Mouse (Mus musculus) cerebellum, postnatal 14 days (tissue): ENCODE data around the gene Slamf1.

ENCODE experiments used
- DNase-seq, 2 experiments: peaks; one replicate each; pipeline ENCODE4 v3.0.0; 2021; ENCODE audit warnings: mixed read lengths in 2 of 2

Gene Slamf1

DNA sequence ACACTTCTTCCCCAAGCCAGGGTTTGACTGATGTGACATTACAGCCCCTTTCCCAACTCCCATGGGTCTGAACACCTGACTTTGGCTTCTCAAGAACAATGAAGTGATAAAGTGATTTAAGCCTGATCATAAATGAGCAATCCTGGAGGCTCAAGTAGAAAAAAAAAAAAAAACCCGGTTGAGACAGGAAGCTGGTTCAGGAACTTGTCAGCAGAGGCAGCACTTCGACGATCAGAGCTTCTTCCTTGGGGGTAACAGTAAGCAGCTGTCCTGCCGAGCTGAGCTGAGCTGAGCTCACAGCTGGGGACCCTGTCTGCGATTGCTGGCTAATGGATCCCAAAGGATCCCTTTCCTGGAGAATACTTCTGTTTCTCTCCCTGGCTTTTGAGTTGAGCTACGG is at the start of gene Slamf1:
Gene Slamf1 (plus strand): TSS at position 230 of the 400 bp plus-strand sequence.
- no peak for DNase-seq

- DNase-seq: no peak
Observed at GRCm38 (mm10) chr1:171731195-171731594, 35.7 kb upstream of the Slamf1 start.

- no peak for DNase-seq
Observed at GRCm38 (mm10) chr1:171734898-171735297, 32.0 kb upstream of the Slamf1 start.

DNA sequence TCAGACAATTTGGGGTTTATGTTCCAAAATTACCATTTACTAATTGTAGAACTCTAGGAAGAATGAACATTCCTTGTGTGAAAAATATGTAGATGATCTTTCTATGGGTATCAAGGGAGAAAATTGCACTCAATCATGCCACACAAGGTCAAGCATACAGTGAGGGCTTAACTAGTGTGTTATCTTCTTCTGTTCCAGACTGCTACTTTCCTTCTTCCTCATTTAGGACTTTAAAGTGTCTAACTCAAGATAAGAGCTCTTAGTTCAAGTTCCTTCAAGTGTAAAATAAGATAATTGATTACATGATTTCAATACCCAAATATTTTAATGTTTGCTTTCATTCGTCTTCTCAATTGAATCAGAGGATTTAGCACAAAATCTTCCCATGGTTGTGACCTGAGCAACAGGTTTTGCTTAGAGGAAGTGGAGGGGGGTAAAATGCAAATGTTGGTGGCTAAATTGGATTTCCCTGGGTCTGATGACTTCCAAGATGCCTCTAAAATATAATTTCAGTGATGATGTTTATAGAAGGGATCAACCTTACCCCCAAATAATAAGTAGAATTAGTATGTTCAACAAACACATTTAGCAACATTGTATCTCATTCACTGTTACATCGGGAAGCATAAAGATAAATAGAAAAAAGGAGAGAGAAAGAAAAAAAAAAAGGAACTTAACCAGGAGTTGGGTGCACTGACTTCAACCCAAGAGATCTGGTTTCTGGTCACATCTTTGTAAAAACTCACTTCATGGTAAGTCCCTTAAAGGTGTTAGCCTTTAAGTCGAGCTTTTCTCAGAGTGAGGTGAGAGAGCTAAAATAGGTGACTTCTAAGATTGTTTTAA is 18.6 kb upstream of the Slamf1 start:
- DNase-seq: no peak

DNA sequence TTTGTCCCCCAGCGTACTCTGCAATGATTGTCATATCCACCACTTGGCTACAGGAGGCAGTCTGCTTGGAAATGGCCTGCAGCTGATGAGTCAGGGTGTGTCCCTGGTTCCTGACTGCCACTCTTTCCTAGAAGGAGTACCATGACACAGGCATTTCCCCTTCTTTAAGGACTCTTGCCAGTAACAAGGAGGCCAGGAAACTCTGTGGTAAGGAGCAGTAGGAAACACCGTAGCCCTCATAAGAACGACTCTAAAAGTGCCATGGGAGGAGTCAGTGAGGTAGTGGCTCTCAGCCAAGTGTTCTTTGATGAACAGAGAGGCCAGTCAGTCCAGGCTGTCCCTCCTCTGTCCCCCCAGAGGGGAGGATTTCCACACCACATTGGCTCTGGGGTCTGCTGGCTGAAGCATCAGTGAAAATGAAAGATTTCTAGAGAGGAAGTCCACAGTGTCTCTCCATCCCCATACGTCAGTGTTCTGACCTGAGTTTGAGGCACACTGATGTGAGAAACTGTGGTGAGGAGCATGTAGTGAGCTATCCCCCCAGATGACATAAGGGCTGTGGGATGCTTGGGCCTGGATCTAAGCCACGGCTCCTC is 5.0 kb upstream of the Slamf1 start:
- DNase-seq: no peak

DNA sequence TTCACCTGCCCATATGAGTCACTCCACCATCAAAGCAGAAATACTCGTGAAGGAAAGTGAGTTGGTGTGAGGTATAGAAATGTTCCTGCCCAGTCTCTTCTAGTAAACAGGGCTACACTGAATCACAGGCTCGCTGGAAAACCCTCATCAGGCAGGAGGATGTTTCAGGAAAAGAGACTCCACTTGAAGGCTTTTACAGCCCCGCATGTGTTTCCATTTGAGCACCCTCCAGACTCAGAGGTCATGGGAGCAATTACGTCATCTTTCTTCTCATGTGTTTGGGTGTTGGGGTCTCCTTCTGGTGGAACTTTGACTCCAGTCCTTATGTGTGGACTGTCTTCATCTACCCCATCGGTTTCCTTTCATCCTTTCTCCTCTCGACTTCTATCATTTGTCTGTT is 4.1 kb downstream of the Slamf1 start:
- no peak for DNase-seq

GRCm38 (mm10) chr1:171772121-171772735 is 5.3 kb downstream of the Slamf1 start:
- no peak for DNase-seq

DNA sequence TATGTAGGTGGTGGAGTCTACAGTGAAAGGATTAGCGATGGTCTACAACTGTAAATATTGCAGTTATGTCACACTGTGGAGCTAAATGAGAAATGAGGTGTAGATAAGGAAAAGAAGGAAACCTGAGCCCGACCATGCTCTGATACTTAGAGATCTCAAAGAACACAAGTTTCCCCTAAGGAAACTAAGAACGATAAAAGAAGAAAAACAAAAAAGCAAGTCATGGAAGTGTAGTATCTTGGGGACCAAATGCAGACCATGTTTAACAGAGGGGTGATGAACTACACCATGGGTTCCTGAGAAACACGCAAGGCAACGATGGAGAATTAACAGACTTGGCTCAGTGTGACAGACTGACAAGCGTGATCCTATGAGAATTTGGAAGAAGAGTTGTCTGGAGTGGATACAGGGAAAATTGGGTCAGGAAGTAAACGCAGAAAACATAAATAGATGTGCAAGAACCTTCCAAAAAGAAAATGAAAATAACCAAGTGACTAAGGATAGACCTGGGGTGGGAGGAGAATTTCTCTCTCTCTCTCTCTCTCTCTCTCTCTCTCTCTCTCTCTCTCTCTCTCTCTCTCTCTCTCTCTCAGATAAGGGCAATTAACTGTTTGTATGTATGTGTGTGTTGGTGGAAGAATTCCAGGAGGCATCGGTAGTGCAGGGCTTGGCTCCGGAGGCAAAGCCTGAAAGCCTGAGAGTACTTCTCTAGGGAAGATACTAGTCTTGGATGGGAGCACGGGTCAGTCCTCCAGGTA is 6.5 kb downstream of the Slamf1 start:
- no peak for DNase-seq

- no peak for DNase-seq
Observed at GRCm38 (mm10) chr1:171774266-171774665, 7.3 kb downstream of the Slamf1 start.

DNA sequence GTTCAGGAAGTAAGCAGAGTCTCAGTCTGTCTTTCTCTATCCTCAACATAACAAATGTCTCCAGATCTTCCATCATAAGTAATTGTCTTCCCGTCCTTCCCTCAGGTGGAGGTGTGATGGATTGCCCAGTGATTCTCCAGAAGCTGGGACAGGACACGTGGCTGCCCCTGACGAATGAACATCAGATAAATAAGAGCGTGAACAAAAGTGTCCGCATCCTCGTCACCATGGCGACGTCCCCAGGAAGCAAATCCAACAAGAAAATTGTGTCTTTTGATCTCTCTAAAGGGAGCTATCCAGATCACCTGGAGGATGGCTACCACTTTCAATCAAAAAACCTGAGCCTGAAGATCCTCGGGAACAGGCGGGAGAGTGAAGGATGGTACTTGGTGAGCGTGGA is 7.8 kb downstream of the Slamf1 start:
- no peak for DNase-seq

DNA sequence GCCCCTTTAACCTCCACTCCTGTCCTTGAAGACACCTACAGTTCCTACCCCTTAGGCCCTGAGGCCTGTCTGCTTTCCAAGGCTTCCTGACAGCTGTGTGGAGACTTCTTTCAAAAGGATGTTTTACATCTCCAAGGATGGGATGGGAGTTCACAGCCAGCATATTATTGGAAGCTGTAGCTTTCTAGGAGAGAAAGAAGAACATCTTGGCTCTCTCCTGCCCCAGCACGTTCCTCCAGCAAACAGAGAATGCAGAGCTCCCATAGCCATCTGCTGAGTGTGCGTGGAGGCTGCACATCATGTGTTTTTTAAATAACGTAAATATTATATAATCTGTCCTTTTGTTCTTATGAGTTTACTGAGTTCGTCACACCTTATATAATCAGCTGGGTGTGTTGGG is 8.9 kb downstream of the Slamf1 start:
- no peak for DNase-seq

GRCm38 (mm10) chr1:171777026-171777425 is 10.1 kb downstream of the Slamf1 start:
- no peak for DNase-seq

DNA sequence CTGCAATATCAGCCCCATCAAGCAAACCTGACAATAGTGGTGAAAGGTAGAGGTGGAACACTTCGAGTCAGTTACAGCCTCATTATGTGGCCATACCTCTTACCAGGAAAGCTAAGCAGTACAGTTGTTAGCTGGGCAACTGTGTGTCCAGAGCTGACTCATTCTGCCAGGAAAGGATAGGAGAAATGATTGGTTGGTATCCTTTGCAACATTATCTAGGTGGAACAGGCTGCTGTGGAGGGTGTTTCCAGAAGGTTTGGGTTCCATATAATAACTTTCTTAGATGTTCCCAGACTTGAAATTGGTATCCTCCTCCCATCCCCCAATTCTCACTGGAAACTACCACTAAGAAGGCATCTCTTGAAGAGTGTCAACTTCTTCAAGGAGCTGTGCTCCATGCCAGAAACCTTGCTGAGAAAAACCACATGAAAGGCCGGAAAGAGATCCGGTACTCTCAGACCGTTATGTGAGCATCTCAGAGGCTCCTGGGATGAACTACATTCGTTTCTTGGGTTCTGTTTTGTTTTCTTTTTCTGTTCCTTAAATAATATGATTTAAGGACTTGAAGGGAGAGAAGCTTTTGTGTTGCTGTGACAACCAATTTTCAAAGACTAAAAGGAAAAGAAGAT is 15.5 kb downstream of the Slamf1 start:
- DNase-seq: no peak

DNA sequence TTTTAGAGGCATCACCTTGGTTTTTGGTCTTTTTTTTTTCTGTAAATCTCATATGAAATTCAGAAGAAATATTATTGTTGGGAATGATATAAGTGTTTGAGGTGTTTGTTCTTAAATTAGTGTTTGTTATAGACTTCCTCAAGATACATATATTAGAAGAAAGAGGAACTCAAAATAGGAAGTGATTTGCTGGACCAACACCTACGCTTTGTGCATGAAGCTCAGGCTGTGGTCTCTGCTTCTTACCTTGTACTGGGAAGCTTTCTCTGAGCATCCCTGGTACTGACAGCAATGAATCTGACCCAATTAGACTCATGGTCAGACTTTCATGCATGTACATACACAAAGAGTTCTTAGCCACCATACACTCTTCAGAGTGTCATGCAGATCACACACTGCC is 18.9 kb downstream of the Slamf1 start:
- DNase-seq: no peak

DNA sequence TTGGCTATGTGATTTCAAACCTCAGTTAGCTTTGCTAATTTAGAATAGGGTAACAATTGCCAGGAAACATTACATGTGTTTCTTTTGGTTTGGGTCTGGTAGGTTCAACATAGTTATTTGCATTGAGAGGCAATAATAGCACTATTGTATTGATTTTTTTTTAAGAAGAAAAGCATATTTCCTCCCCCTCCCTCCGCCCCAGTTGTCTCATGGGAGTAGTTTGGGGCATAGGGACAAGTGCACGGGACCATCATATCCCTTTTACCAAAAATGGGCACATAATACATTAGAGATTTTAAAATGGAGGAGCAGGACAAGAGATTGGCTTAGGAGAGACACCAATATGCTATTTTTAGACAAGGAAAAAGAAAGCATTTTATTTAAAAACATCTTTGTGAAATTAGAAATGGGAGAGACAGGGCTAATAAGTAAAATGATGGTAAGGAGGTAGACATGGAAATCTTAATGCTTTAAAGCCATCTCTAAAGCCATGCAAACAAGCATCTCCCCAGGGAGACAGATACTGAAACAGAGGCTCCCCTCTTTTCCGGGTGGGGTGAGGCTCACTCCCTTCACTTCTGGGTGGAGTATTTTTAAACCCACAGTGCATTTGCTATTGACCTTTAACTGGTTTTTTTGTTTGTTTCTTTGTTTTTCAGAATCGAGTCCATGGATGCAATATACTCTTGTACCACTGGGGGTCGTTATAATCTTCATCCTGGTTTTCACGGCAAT is 20.5 kb downstream of the Slamf1 start:
- no peak for DNase-seq

- no peak for DNase-seq
Observed at GRCm38 (mm10) chr1:171788461-171789283, 21.7 kb downstream of the Slamf1 start.

DNA sequence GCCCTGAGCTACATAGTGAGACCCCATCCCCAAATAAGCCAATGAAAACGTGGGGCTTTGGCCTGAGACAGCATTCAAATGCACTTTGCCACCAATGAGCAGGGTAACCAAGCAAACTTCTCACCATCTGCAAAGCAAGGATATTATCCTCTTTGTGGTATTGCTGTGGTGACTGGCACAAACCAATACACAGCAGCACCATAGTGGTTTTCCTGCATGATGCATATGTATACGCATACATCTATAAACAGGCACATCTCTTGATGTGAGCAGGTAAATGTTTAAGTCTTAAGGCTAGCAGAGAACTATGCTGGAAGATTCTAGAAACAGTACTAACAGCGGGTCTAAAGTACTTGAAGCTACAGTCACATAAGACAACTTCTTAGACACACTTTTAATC is 22.5 kb downstream of the Slamf1 start:
- DNase-seq: no peak

- DNase-seq: no peak
Observed at GRCm38 (mm10) chr1:171791491-171791890, 24.6 kb downstream of the Slamf1 start.

DNA sequence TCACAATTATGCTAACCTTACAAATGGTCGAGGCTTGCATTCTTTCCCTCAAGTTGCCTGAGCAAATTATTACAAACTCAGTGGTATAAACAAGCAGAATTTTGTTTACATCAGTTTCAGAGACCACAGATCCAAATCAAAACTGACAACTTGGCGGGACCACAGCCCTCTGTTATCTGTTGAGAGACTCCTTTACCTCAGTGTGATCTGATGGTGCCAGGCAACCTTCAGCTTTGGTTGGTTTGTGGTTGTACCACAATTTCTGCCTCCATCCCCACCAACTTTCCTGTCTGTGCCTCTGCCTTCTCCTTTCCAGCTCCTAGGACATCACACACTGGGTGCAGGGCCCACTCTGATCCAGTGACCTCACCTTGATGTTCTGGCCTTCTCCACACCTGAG is 29.3 kb downstream of the Slamf1 start:
- DNase-seq: no peak

DNA sequence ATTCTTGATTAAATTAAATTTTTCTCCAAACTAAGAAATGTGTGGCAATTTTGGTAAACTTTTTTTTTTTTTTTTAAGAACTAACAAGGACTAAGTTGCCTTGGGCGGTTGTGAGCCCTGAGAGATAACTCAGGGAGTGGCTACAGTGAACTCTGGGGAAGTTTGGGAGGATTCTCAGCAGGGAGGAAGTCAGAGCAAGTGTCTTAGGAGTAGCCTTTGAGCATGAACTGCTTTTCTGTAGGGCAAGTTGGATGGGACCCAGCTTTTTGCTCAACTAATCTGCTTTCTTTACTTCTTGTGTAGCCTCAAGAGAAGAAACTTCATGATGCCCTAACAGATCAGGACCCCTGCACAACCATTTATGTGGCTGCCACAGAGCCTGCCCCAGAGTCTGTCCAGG is 30.9 kb downstream of the Slamf1 start:
- DNase-seq: no peak

DNA sequence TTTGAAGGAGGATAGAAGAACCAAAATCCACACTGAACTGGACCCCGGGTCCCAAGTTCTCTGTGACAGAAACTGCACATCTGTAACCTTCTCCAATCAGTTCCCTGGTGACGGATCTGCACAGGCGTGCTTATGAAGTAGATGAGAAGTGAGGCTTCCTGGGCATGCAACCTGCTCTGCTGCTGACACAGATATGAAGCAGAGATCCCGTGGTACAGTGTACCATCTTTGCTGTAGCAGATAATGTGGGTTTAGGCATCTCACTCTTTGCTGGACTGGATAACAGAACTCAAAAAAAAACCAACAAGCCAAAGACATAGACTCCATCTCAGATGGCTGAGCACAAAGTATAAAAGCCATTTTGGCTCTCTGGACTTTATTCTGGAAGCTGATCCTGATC is 32.7 kb downstream of the Slamf1 start:
- no peak for DNase-seq
